Mouse (Mus musculus): Measurements from ENCODE around the gene Sash1.

The Sash1 gene

GRCm38 (mm10) chr10:8853326-8853725 lies 32.5 kb downstream of the Sash1 start:
- no peak for DNase-seq (ENCODE audit: low spot score in 2 of 2)

- no peak for DNase-seq (ENCODE audit: low spot score in 2 of 2)
Measured at GRCm38 (mm10) chr10:8851625-8852024, 34.2 kb downstream of the Sash1 start.

GRCm38 (mm10) chr10:8847974-8848373 lies 37.9 kb downstream of the Sash1 start:
- DNase-seq (ENCODE audit: low spot score in 2 of 2) = no peak

GRCm38 (mm10) chr10:8846258-8846657 lies 39.6 kb downstream of the Sash1 start:
- no peak for DNase-seq (ENCODE audit: low spot score in 2 of 2)

GRCm38 (mm10) chr10:8845230-8845770 lies 40.6 kb downstream of the Sash1 start:
- no peak for DNase-seq (ENCODE audit: low spot score in 2 of 2)

GRCm38 (mm10) chr10:8839956-8840355 lies 45.9 kb downstream of the Sash1 start:
- DNase-seq (ENCODE audit: low spot score in 2 of 2) = no peak

- no peak for DNase-seq (ENCODE audit: low spot score in 2 of 2)
Measured at GRCm38 (mm10) chr10:8833816-8834464, 51.9 kb downstream of the Sash1 start.

- no peak for DNase-seq (ENCODE audit: low spot score in 2 of 2)
Measured at GRCm38 (mm10) chr10:8826303-8826702, 59.6 kb downstream of the Sash1 start.

- DNase-seq (ENCODE audit: low spot score in 2 of 2) = no peak
Measured at GRCm38 (mm10) chr10:8825874-8826273, 60.0 kb downstream of the Sash1 start.

GRCm38 (mm10) chr10:8818066-8818465 lies 67.8 kb downstream of the Sash1 start:
- DNase-seq (ENCODE audit: low spot score in 2 of 2) = no peak

- DNase-seq (ENCODE audit: low spot score in 2 of 2) = no peak
Measured at GRCm38 (mm10) chr10:8813984-8814578, 71.8 kb downstream of the Sash1 start.

GRCm38 (mm10) chr10:8813259-8813658 lies 72.6 kb downstream of the Sash1 start:
- no peak for DNase-seq (ENCODE audit: low spot score in 2 of 2)

- no peak for DNase-seq (ENCODE audit: low spot score in 2 of 2)
Measured at GRCm38 (mm10) chr10:8812807-8813206, 73.1 kb downstream of the Sash1 start.

GRCm38 (mm10) chr10:8811261-8812039 lies 74.4 kb downstream of the Sash1 start:
- DNase-seq (ENCODE audit: low spot score in 2 of 2) = no peak

- no peak for DNase-seq (ENCODE audit: low spot score in 2 of 2)
Measured at GRCm38 (mm10) chr10:8810496-8810895, 75.4 kb downstream of the Sash1 start.

GRCm38 (mm10) chr10:8808383-8808782 lies 77.5 kb downstream of the Sash1 start:
- no peak for DNase-seq (ENCODE audit: low spot score in 2 of 2)

GRCm38 (mm10) chr10:8807581-8807980 lies 78.3 kb downstream of the Sash1 start:
- DNase-seq (ENCODE audit: low spot score in 2 of 2) = no peak

- no peak for DNase-seq (ENCODE audit: low spot score in 2 of 2)
Measured at GRCm38 (mm10) chr10:8805402-8805801, 80.5 kb downstream of the Sash1 start.

GRCm38 (mm10) chr10:8804292-8804691 lies 81.6 kb downstream of the Sash1 start:
- DNase-seq (ENCODE audit: low spot score in 2 of 2) = no peak

- DNase-seq (ENCODE audit: low spot score in 2 of 2) = no peak
Measured at GRCm38 (mm10) chr10:8801719-8802347, 84.0 kb downstream of the Sash1 start.

GRCm38 (mm10) chr10:8801139-8801613 lies 84.7 kb downstream of the Sash1 start:
- DNase-seq (ENCODE audit: low spot score in 2 of 2) = no peak

- DNase-seq (ENCODE audit: low spot score in 2 of 2) = no peak
Measured at GRCm38 (mm10) chr10:8797826-8798225, 88.0 kb downstream of the Sash1 start.

All from urinary bladder, adult 18-20 months (tissue).